ENCODE assay signal across 9 mouse cellular contexts in the genomic region with DNA sequence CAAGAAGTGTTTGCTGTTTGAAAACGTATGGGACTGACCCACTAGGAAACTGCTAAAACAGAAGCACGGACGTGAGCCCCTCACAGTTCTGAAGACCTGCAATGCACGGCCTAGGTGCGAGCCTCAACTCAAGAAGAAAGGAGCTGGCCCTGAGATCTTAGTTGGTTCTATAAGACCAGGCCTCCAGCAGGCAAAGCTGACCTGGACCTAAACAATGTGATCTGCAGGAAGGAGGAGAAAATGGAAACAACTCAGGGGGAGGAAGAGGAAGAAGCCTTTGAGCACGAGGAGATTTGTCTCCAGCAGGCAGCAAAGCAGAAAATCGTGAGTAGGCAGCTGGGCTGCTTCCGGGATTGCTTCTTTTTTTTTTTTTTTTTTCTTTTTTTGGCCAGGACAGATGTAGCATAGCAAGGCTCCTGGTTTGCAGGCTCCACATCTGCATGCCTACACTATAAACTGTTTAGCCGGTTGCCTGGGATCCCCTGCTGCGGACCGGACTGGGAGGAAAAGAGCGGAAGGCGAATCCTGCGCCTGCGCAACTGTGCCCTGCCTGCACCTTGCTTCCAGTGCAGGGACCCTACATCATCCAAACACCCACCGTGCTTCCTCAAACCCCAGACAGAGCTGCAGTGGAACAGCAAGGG. TPM values are rescaled to one million over a fixed set of nuclear protein-coding genes. Genes with fewer than 3 reads are reported as not detected.
A peak's percentile ranks its signal among the peaks of the same experiment; 100 is the strongest.
DNase-seq lines count a peak whose midpoint lies in the region; ATAC-seq and TF ChIP-seq lines count a peak whose summit lies in the region.
"Had no signal": no experiment of that assay in that cellular context is flagged by ENCODE, and none has a peak within 500 bp of the region (broad histone marks: within the 10 kb centered on the region; RNA-seq: fewer than 3 reads in every experiment).

No protein-coding gene starts in this region.

- H3K36me3 ChIP-seq in kidney, embryonic 15.5 days = no peaks in the 10 kb centered on the region
- H3K36me3 ChIP-seq in macrophage (ENCODE audit: inconsistent target) = peaks cover 20% of the 10 kb centered on the region; the same call in 1 of the 2 replicates

- H3K27me3 ChIP-seq in kidney, embryonic 15.5 days = no peaks in the 10 kb centered on the region
- H3K27me3 ChIP-seq: Patski had no signal

- H3K4me1 ChIP-seq in kidney, embryonic 15.5 days = peaks cover 10% of the 10 kb centered on the region; the same call in 1 of the 2 replicates
- peaks cover 13% of the 10 kb centered on the region for H3K4me1 ChIP-seq in bone marrow, adult 2 months (ENCODE audit: control insufficient read depth, insufficient read depth, low read length)

- peak overlapping the region; percentile 14; the same call in 1 of the 2 replicates for H3K27ac ChIP-seq in kidney, embryonic 15.5 days
- H3K27ac ChIP-seq in bone marrow, adult 2 months (ENCODE audit: control insufficient read depth, insufficient read depth, low read depth, low read length, poor library complexity) = peak overlapping the region; percentile 14; the same call in 1 of the 2 replicates
- H3K27ac ChIP-seq in macrophage = peak overlapping the region; percentile 97

- no peak for DNase-seq in kidney, postnatal 4 days
- peak; percentile 21 to 49 for DNase-seq in heart, postnatal 14 days
- DNase-seq in c-Kit-positive CD71-positive TER-119-positive erythroid progenitor cells, embryonic 14.5 days (ENCODE audit: low spot score) = no peak

- intact Hi-C loops in heart, postnatal 14 days (cut with DNase I) = loop anchor here (10.0 kb wide), 1 partner anchor 186 kb away; no protein-coding TSS in a partner anchor

- peaks cover 32% of the 10 kb centered on the region; the same call in 1 of the 2 replicates for H3K79me2 ChIP-seq in macrophage (ENCODE audit: inconsistent target)

- no peak for TF ChIP-seq CTCF in bone marrow, adult 2 months (IDR thresholded peaks at IDR 0.05; ENCODE audit: control insufficient read depth, insufficient read depth, low read length)

- WGBS in kidney, embryonic 15.5 days = 68% methylated on average over 16 of the region's 16 CpGs
- 56% methylated on average over 16 of the region's 16 CpGs for WGBS in bone marrow, adult 2 months
- 67% methylated on average over 14 of the region's 16 CpGs for WGBS in macrophage (ENCODE audit: missing documents)

- ATAC-seq in kidney, embryonic 15.5 days (replicated peaks; ENCODE audit: low FRiP score) = no peak
- ATAC-seq in erythroblast, adult 5-6 weeks (replicated peaks; ENCODE audit: low FRiP score, poor library complexity, severe bottlenecking) = no peak
- no peak for ATAC-seq in erythroid progenitor cell, adult 5-6 weeks (replicated peaks; ENCODE audit: low FRiP score, poor library complexity, severe bottlenecking)
- ATAC-seq: Patski had no signal

- H3K9me3 ChIP-seq in kidney, embryonic 15.5 days (replicated peaks) = no peaks in the 10 kb centered on the region

- H3K4me2 ChIP-seq in kidney, embryonic 15.5 days = no peak overlapping the region

- no peak overlapping the region for H3K4me3 ChIP-seq in kidney, embryonic 15.5 days (replicated peaks)
- no peak overlapping the region for H3K4me3 ChIP-seq in bone marrow, adult 2 months (replicated peaks; ENCODE audit: control insufficient read depth, low read depth, low read length)
- no peak overlapping the region for H3K4me3 ChIP-seq in macrophage (ENCODE audit: inconsistent target)

- TF ChIP-seq POLR2A in bone marrow, adult 2 months (IDR thresholded peaks at IDR 0.05; ENCODE audit: borderline replicate concordance, control insufficient read depth, low read depth, low read length) = no peak

- no peak overlapping the region for H3K9ac ChIP-seq in kidney, embryonic 15.5 days

RNA-seq across cellular contexts. Expression of a gene that starts 39.3 kb away (rescaled TPM):
- polyA plus RNA-seq in kidney, embryonic 15.5 days (2015; fragmentation: Nextera tagmentation; extraction: Ambion mirVana) = 5.8 and 7.1 TPM in 2 replicates
- polyA plus RNA-seq in bone marrow, adult 2 months (2011; ENCODE audit: insufficient read depth, insufficient read length, low replicate concordance, missing spikeins) = 89.2 and 118 TPM in 2 replicates
- 10 to 100 TPM; 10.1 to 14.9 TPM for total RNA-seq in heart, postnatal 14 days (2021)
- 100 to 1,000 TPM in 5 of 26 experiments, 10 to 100 TPM in 21; 21.3 to 162 (median 50.2) TPM for total RNA-seq in macrophage (2018; cell fraction: chromatin; rRNA removed)
- 100 to 1,000 TPM; 149 to 501 (median 221) TPM for total RNA-seq in macrophage (2018; cell fraction: cytosol; rRNA removed)
- 100 to 1,000 TPM in 3 of 26 experiments, 10 to 100 TPM in 23; 24.5 to 128 (median 54.6) TPM for total RNA-seq in macrophage (2018; cell fraction: nucleus; rRNA removed)
- polyA plus RNA-seq in macrophage (2018) = 269 to 404 TPM (median 315 TPM) in 3 replicates
- total RNA-seq in erythroblast, adult 5-6 weeks (2015; ENCODE audit: low replicate concordance) = 21.9 and 24.5 TPM in 2 replicates
- total RNA-seq in erythroblast, adult 5-6 weeks (2017; ENCODE audit: low replicate concordance) = 22.7 and 44.9 TPM in 2 replicates
- 43.2 and 50.1 TPM in 2 replicates for total RNA-seq in erythroid progenitor cell, adult 5-6 weeks (2015; ENCODE audit: low replicate concordance)
- 37.1 and 46.5 TPM in 2 replicates for total RNA-seq in erythroid progenitor cell, adult 5-6 weeks (2017; ENCODE audit: low replicate concordance)

Comparison
In these comparisons a context has a peak if more than half of its experiments do, and no peak if none do; other contexts are left out.
1. H3K27ac ChIP-seq: peak in every context shown above with its lines; median percentile 97 in macrophage; 14 in kidney, embryonic 15.5 days; 14 in bone marrow, adult 2 months.
2. DNase-seq: peak in heart, postnatal 14 days (2 of 2); none in kidney, postnatal 4 days (0 of 2) and c-Kit-positive CD71-positive TER-119-positive erythroid progenitor cells, embryonic 14.5 days (single experiment).